Mouse (Mus musculus): ENCODE measurements around the gene Meis2. TPM values are rescaled to one million over a fixed set of nuclear protein-coding genes. Genes with fewer than 3 reads are reported as not detected.

Meis2 gene
- polyA plus RNA-seq, 2 experiments, result 0.69 to 1.5 TPM

- Histone ChIP-seq H3K4me2 (ENCODE audit: low read depth) (no peak overlapping the region), H3K4me1 (replicated peaks; ENCODE audit: control insufficient read depth in 2 of 2, insufficient read depth in 2 of 2, low read length in 1 of 2) (no peaks in the 10 kb centered on the region), H3K27me3 (ENCODE audit: control insufficient read depth, insufficient read depth, low read length) (peaks cover 86% of the 10 kb centered on the region), H3K27ac (no peak overlapping the region), H3K9ac (replicated peaks) (no peak overlapping the region), H3K9me3 (ENCODE audit: control insufficient read depth, low read length) (no peaks in the 10 kb centered on the region), H3K36me3 (replicated peaks; ENCODE audit: control insufficient read depth, insufficient read depth, low read depth) (no peaks in the 10 kb centered on the region), H3K4me3 (ENCODE audit: insufficient read depth in 1 of 2, low read depth in 2 of 2, low read length in 2 of 2) (no peak overlapping the region)
- 7% methylated on average over 11 of the region's 11 CpGs for WGBS (ENCODE audit: insufficient replicate concordance)
- DNase-seq (ENCODE audit: low read depth in 3 of 3, low spot score in 3 of 3), result no peak
- ATAC-seq (ENCODE audit: insufficient read depth), result no peak
- no peak for TF ChIP-seq EP300 (IDR thresholded peaks at IDR 0.05; ENCODE audit: low read depth)
Observed at GRCm38 (mm10) chr2:116068461-116068860, 2.8 kb upstream of the Meis2 start.

- no peak for ATAC-seq (ENCODE audit: insufficient read depth)
- Histone ChIP-seq H3K36me3 (replicated peaks; ENCODE audit: control insufficient read depth, insufficient read depth, low read depth) (no peaks in the 10 kb centered on the region), H3K9me3 (ENCODE audit: control insufficient read depth, low read length) (no peaks in the 10 kb centered on the region), H3K9ac (replicated peaks) (no peak overlapping the region), H3K27me3 (ENCODE audit: control insufficient read depth, insufficient read depth, low read length) (peaks cover 89% of the 10 kb centered on the region), H3K4me3 (ENCODE audit: insufficient read depth in 1 of 2, low read depth in 2 of 2, low read length in 2 of 2) (peak overlapping the region; percentile 8 to 17; a peak in 2 of 4 replicates), H3K27ac (no peak overlapping the region), H3K4me2 (ENCODE audit: low read depth) (peak overlapping the region; percentile 44), H3K4me1 (replicated peaks; ENCODE audit: control insufficient read depth in 2 of 2, insufficient read depth in 2 of 2, low read length in 1 of 2) (no peaks in the 10 kb centered on the region)
- TF ChIP-seq CTCF (IDR thresholded peaks at IDR 0.05; ENCODE audit: low read depth) (no peak), EP300 (IDR thresholded peaks at IDR 0.05; ENCODE audit: low read depth) (no peak)
- 3% methylated on average over 15 of the region's 15 CpGs for WGBS (ENCODE audit: insufficient replicate concordance)
- DNase-seq (ENCODE audit: low read depth in 3 of 3, low spot score in 3 of 3), result no peak
Observed at GRCm38 (mm10) chr2:116067711-116068110, 2.1 kb upstream of the Meis2 start.

DNA sequence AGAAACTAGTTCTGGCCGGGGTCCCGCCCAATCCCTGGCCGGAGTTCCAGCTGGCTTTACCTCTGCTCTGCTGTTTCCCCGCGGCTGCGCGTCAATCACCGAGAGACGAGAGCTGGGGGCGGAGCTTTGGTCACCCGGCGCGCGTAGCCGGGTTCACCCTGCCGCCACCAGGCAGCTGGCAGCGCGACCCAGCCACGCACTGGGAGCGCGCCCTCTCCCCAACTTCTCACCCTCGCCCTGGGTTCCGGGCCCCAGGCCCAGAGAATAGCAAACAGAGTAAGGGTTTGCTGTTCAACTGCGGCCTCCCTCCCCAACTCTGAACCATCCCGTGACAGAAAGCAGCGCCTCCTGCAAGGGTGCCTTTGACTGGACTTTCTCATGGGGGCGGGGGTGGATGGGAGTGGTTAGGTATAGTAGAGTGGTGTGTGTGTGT is 1.4 kb upstream of the Meis2 start:
- H3K36me3 ChIP-seq (replicated peaks; ENCODE audit: control insufficient read depth, insufficient read depth, low read depth), result no peaks in the 10 kb centered on the region
- H3K9me3 ChIP-seq (ENCODE audit: control insufficient read depth, low read length), result no peaks in the 10 kb centered on the region
- H3K4me1 ChIP-seq (replicated peaks; ENCODE audit: control insufficient read depth in 2 of 2, insufficient read depth in 2 of 2, low read length in 1 of 2), result no peaks in the 10 kb centered on the region
- DNase-seq (ENCODE audit: low read depth in 3 of 3, low spot score in 3 of 3), result no peak
- H3K27ac ChIP-seq, result no peak overlapping the region
- WGBS (ENCODE audit: insufficient replicate concordance), result under 1% methylated on average over 27 of the region's 27 CpGs
- peak; percentile 53; the same call in 1 of the 2 replicates for ATAC-seq (ENCODE audit: insufficient read depth)
- peak overlapping the region; percentile 52 for H3K4me2 ChIP-seq (ENCODE audit: low read depth)
- TF ChIP-seq EP300 (IDR thresholded peaks at IDR 0.05; ENCODE audit: low read depth) (no peak), CTCF (IDR thresholded peaks at IDR 0.05; ENCODE audit: low read depth) (no peak)
- peaks cover 90% of the 10 kb centered on the region for H3K27me3 ChIP-seq (ENCODE audit: control insufficient read depth, insufficient read depth, low read length)
- H3K4me3 ChIP-seq (ENCODE audit: insufficient read depth in 1 of 2, low read depth in 2 of 2, low read length in 2 of 2), result peak overlapping the region; percentile 44 to 52
- H3K9ac ChIP-seq (replicated peaks), result no peak overlapping the region

DNA sequence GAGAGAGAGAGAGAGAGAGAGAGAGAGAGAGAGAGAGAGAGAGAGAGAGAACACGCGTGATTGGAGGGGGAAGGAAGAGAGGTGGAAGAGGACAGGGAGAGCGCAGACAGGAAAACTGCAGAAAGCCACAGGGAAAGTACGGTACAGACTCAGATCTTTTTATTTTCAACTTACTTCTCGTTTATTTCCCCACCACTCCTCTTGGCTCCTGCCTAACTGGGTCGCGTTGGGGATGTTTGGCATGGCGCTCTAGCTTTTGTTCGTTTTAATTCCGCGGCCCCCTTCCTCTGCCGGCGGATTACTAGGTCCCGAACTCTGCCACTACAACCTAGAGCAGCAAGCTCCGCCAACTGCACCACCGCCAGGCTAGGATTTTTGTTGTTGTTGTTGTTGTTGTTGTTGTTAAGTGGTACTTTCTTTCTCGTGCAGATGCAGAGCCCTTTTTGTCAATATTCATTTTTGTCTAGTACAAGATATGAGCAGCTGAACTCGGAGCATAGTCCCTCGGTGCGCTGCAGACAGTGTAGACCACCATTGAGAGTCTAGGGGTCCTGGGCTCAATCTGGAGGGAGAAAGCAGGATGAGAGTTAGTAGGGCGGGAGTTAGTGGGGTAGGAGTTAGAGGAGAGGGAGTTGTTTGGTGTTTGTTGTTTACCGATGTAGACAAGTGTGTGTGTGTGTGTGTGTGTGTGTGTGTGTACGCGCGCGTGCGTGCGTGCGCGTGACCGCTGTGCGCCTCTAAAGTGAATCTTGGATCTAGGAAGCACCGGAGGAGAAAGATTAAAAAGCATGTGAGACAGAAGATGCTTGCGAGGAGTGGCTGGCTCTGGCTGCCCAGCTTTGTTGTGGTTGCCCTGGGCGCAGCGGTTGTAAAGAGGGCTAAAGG is 660 bp upstream of the Meis2 start:
- under 1% methylated on average over 36 of the region's 36 CpGs for WGBS (ENCODE audit: insufficient replicate concordance)
- Histone ChIP-seq H3K27ac (no peak overlapping the region), H3K4me2 (ENCODE audit: low read depth) (peak overlapping the region; percentile 52), H3K9me3 (ENCODE audit: control insufficient read depth, low read length) (no peaks in the 10 kb centered on the region), H3K4me3 (ENCODE audit: insufficient read depth in 1 of 2, low read depth in 2 of 2, low read length in 2 of 2) (peak overlapping the region; percentile 44 to 52), H3K36me3 (replicated peaks; ENCODE audit: control insufficient read depth, insufficient read depth, low read depth) (no peaks in the 10 kb centered on the region), H3K9ac (replicated peaks) (no peak overlapping the region), H3K4me1 (replicated peaks; ENCODE audit: control insufficient read depth in 2 of 2, insufficient read depth in 2 of 2, low read length in 1 of 2) (no peaks in the 10 kb centered on the region), H3K27me3 (ENCODE audit: control insufficient read depth, insufficient read depth, low read length) (peaks cover 90% of the 10 kb centered on the region)
- ATAC-seq (ENCODE audit: insufficient read depth) (no peak), DNase-seq (ENCODE audit: low read depth in 3 of 3, low spot score in 3 of 3) (no peak)
- no peak for TF ChIP-seq CTCF (IDR thresholded peaks at IDR 0.05; ENCODE audit: low read depth)
- no peak for TF ChIP-seq EP300 (IDR thresholded peaks at IDR 0.05; ENCODE audit: low read depth)

DNA sequence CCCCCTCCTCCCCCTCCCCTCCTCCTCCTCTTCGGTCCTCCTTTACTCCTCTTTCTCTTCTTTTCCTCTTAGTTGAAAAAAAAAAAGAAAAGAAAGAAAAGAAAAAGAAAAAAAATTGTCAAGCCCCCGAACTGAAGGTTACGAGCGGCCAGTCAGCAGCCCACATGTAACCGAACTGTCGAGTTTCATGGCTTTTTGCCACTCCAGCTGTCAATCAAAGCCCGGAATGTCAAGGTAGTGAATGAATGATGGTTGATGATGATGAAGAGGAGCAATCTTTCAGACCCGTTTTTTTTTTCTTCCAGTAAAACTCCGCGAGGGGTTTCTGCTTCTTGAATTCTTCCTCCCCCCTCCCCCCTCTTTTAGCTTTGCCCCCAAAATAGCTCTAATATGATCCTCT is 582 bp downstream of the Meis2 start:
- peak overlapping the region; percentile 52 for H3K4me2 ChIP-seq (ENCODE audit: low read depth)
- ATAC-seq (ENCODE audit: insufficient read depth) (no peak), DNase-seq (ENCODE audit: low read depth in 3 of 3, low spot score in 3 of 3) (no peak)
- no peak for TF ChIP-seq EP300 (IDR thresholded peaks at IDR 0.05; ENCODE audit: low read depth)
- TF ChIP-seq CTCF (IDR thresholded peaks at IDR 0.05; ENCODE audit: low read depth), result no peak
- H3K4me3 ChIP-seq (ENCODE audit: insufficient read depth in 1 of 2, low read depth in 2 of 2, low read length in 2 of 2), result peak overlapping the region; percentile 46 to 53
- no peak overlapping the region for H3K27ac ChIP-seq
- H3K27me3 ChIP-seq (ENCODE audit: control insufficient read depth, insufficient read depth, low read length), result peaks cover 92% of the 10 kb centered on the region
- no peaks in the 10 kb centered on the region for H3K36me3 ChIP-seq (replicated peaks; ENCODE audit: control insufficient read depth, insufficient read depth, low read depth)
- 1% methylated on average over 10 of the region's 10 CpGs for WGBS (ENCODE audit: insufficient replicate concordance)
- no peak overlapping the region for H3K9ac ChIP-seq (replicated peaks)
- no peaks in the 10 kb centered on the region for H3K9me3 ChIP-seq (ENCODE audit: control insufficient read depth, low read length)
- no peaks in the 10 kb centered on the region for H3K4me1 ChIP-seq (replicated peaks; ENCODE audit: control insufficient read depth in 2 of 2, insufficient read depth in 2 of 2, low read length in 1 of 2)

Data from liver, embryonic 14.5 days (tissue).